Mouse (Mus musculus): ENCODE measurements around the gene Amotl2.

DNA sequence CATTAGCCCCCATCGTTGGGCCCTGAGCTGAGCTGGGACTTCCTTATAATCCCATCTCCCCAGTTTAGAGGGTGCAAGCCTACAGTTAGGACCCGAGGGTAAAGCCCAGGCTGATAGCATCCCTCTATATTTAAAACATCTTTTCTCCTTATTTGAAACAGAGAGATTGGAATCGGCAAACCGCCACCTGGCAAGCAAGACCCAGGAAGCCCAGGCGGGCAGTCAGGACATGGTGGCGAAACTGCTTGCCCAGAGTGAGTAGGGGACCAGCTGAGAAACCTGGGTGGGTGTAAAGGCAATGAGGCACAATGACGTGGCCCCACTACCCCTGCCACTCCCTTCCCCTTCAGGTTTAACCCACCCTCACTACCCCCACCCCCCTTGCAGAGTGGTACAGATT, 8.5 kb downstream of the Amotl2 start:
- TF ChIP-seq POLR2A (IDR thresholded peaks at IDR 0.05; ENCODE audit: borderline replicate concordance, extremely low read depth, insufficient read depth, insufficient read length, poor library complexity, severe bottlenecking) = no peak
- no peak for TF ChIP-seq CTCF (IDR thresholded peaks at IDR 0.05; ENCODE audit: borderline replicate concordance, extremely low read depth, insufficient read depth, insufficient read length)

Measured in brain, embryonic 14.5 days (tissue).